Mouse (Mus musculus) heart, adult 2 months (tissue): ENCODE results near the gene Zfand3.

Experiments used
- CTCF ChIP-seq: fragments of 200-600 bp; IDR thresholded peaks from 2 replicates; pipeline ENCODE4 v1.8.1; 2022; ENCODE audit warnings: antibody characterized with exemption, mild to moderate bottlenecking, moderate library complexity
- POLR2A ChIP-seq: fragments of 200-500 bp; IDR thresholded peaks from 2 replicates; pipeline ENCODE4 v1.6.1; 2011; ENCODE audit warnings: mild to moderate bottlenecking, low read depth, low read length, control low read depth; ENCODE audit not compliant: insufficient read depth

DNA sequence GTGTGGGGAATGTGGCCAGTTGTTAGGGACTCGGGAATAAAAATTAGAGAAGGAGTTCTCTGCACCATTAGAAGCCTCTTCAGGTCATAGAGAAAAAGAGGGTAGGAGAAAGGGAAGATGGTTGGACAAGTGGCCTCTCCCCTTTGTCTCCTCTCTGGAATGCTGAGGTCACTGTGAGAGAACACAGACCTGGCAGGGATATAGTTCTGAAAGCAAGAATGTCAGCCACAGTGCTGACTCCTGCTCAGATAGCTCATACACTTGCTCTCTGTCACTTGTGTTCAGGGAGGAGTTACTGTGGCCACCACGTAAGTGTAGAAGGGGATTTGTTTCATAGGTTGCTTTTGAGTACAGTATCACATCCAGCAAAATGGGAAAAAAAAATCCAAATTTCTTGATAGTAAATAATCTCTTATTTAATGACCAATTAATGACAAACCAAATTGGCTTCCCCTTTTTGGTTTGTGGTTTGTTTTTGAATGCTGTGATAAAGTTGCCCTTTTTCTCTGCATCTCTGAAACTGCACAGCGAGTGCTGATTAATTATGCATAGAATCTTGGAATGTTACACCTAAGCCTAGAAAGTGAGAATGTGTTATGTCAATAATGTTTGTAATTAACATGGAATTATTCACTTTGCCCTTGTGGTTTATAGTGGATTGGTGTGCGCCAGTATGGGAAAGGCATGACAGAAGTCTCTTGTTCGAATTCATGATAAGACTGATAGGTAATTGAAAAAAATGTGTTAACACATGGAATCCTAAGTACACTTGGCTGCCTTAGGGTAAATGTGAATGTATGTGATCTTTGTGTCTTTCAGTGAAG is 47.2 kb downstream of the Zfand3 start:
- TF ChIP-seq CTCF (no peak), POLR2A (no peak)
